Mouse (Mus musculus) adipose tissue, adult 10 weeks (tissue): ENCODE measurements around the gene Zfp719. TPM values are rescaled to one million over a fixed set of nuclear protein-coding genes. Genes with fewer than 3 reads are reported as not detected.

ENCODE experiments used
- polyA plus RNA-seq: library from polyadenylated mRNA; stranded (reverse); fragments of 350-450 nt; fragmentation: Illumina TruSeq; extraction: RNeasy Lipid Tissue Mini Kit (QIAGEN cat#74804); gene quantifications from one replicate; pipeline ENCODE4 v1.2.3, GENCODE M21; 2014; ENCODE audit warnings: low read depth, low replicate concordance

Gene Zfp719
- polyA plus RNA-seq, result 6.0 TPM

DNA sequence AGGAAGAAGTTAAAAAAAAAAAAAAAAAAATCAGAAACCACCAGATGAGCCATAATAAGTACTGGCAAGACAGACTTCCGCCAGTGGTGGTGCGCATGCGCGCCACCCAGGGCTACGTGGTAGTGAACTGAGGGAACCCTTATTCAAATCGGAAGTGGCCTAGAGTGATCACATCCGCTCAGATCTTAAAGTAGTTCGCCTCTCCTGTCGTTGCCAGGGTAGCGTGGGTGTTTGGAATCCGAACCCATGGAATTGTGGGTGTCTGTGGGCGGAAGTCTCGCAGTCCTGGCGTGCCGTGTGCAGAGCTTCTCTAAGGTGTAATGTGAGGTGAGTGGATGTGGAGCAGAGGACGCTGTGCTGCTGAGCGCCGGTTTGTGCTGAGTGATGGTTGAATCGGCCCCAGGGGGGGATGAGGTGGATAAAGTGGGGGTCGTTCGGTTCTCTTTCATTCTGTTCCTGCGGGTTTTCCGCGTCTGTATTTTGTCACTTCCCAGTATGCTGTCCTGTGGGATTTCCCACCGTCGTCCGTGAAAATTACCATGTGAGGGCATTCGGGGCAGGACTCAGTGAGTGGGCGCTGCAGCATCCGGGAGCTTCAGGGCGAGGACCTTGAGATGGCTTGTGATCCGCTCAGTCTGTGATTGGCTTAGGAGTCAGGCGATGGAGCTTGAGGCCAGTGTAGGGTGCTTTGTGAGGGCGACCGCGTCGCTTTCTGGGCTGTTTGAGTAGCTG lies at the start of gene Zfp719:
TSS of gene Zfp719 (plus strand) at position 171 of the 732 bp plus-strand sequence.

GRCm38 (mm10) chr7:43544225-43544977 lies 35.0 kb upstream of the Zfp719 start, which contains the start of gene Cd33:
Cd33 (minus strand) TSS chr7:43544428.

DNA sequence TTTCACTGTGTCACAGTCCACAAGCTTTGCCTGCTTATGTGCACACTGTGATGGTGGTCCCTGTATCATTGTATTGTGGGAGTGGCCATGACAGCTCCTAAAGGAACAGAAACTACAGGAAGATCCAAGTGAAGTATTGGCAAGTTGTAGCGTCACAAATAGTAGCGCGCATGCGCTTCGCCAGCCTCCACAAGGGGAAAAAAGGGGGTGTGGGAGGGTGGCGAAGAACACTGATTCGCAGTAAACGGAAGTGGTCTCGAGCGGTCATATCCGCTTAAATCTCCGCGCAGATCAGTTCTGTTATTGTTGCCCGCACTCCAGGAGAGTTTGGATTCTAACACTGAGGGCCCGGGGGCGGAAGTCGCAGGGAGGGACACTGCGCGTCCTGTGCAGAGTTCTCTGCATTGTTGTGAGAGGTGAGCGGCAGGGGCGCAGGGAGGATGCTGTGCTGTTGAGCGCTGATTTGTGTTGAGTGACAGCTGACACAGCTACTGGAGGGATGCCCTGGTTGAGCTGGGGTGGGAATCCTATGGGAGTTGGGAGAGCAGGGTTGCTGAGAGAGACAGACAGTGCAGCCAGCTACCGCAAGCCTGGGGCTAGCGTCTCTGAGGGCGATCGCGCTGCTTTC lies 17.3 kb upstream of the Zfp719 start, which contains the start of gene Zfp658:
TSS of gene Zfp658 (plus strand) at position 251 of the 628 bp plus-strand sequence.

GRCm38 (mm10) chr7:43606896-43607742 lies 27.7 kb downstream of the Zfp719 start, which contains the start of gene Zfp819:
Zfp819 (plus strand) TSS chr7:43607169.

DNA sequence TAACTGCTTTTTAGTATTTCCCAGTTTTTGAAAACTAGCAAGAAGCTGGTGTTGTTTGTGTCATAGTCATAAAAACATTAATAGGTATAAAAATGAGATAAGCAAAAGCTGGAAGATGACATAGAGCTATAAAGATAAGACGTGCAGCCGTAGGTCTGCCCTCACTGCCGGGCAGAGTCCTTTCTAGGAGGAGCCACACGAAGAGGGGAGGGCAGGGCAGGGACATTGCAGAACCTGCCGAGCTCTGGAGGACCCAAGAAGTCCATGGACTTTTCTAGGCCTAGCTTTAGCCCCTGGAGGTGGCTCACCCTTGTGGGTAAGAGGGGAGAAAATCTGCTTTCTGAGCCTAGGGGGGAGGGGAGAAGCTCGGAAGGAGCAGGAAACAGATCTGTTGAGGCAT lies 55.1 kb downstream of the Zfp719 start, which contains the start of gene Ceacam18:
TSS of gene Ceacam18 (plus strand) at position 208 of the 400 bp plus-strand sequence.

Other genes with a start within 250 kb of the Zfp719 start
- gene Siglecf, start 228.3 kb upstream of the Zfp719 start, polyA plus RNA-seq, result 0.38 TPM
- 0.65 TPM for gene Siglecg, start 171.4 kb upstream of the Zfp719 start, polyA plus RNA-seq
- not detected for gene Lim2, start 151.9 kb upstream of the Zfp719 start, polyA plus RNA-seq
- gene Nkg7, start 142.5 kb upstream of the Zfp719 start, polyA plus RNA-seq, result 1.7 TPM
- 1.1 TPM for gene Cldnd2, start 138.8 kb upstream of the Zfp719 start, polyA plus RNA-seq
- gene Etfb, start 135.5 kb upstream of the Zfp719 start, polyA plus RNA-seq, result 240 TPM
- 0.97 TPM for gene Gm45233, start 135.5 kb upstream of the Zfp719 start, polyA plus RNA-seq
- 3.8 TPM for gene Vsig10l, start 116.5 kb upstream of the Zfp719 start, polyA plus RNA-seq
- gene Iglon5, start 89.5 kb upstream of the Zfp719 start, polyA plus RNA-seq, result 1.0 TPM
- gene 4931406B18Rik, start 73.7 kb upstream of the Zfp719 start, polyA plus RNA-seq, result 0.27 TPM
- 5.4 TPM for gene Cd33, start 35.2 kb upstream of the Zfp719 start, polyA plus RNA-seq
- 3.3 TPM for gene Zfp658, start 17.4 kb upstream of the Zfp719 start, polyA plus RNA-seq
- not detected for gene Zfp819, start 27.6 kb downstream of the Zfp719 start, polyA plus RNA-seq
- not detected for gene Ceacam18, start 55.1 kb downstream of the Zfp719 start, polyA plus RNA-seq
- 1.9 TPM for gene Siglece, start 80.6 kb downstream of the Zfp719 start, polyA plus RNA-seq
- gene Ctu1, start 92.4 kb downstream of the Zfp719 start, polyA plus RNA-seq, result 9.8 TPM
- gene Klk14, start 110.8 kb downstream of the Zfp719 start, polyA plus RNA-seq, result 0.32 TPM
- not detected for gene Klk13, start 133.0 kb downstream of the Zfp719 start, polyA plus RNA-seq
- gene Klk12, start 189.3 kb downstream of the Zfp719 start, polyA plus RNA-seq, result not detected
- not detected for gene Klk11, start 195.0 kb downstream of the Zfp719 start, polyA plus RNA-seq
- 0.37 TPM for gene Klk10, start 201.4 kb downstream of the Zfp719 start, polyA plus RNA-seq
- gene Klk9, start 212.3 kb downstream of the Zfp719 start, polyA plus RNA-seq, result not detected
- 1.0 TPM for gene Klk8, start 218.0 kb downstream of the Zfp719 start, polyA plus RNA-seq
- not detected for gene Klk7, start 231.7 kb downstream of the Zfp719 start, polyA plus RNA-seq
- not detected for gene Klk6, start 244.9 kb downstream of the Zfp719 start, polyA plus RNA-seq